Mouse (Mus musculus) 416B (cell line): ENCODE data around the gene Ier2.

Experiments used
- DNase-seq: peaks from one replicate; pipeline ENCODE4 v3.0.0; 2011; ENCODE audit warnings: low read depth

Ier2 gene

DNA sequence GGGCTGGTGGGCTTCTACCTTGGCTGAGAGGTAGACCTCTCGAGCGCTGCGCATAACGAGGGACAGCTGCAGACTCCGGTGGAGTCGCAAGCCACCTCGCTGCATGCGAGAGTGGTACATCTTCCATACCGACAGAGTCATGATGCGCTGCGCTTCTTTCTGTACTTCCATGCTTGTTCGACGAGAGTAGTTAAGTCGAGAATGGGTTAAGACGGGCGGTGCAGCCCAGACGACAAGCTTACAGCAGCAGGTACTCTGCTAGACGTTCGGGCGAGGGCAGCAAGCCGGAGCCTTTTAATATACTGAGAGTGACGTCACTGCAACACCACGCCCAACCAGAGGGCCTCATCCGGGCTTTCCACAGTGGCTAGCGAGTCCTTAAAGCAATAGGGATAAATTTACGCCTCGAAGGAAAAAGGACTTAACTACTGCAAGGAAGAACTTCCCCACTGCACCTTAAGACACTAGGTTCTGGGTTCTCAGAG lies at the start of gene Ier2:
TSS of gene Ier2 (minus strand) at position 272 of the 485 bp plus-strand sequence.
- peak; percentile 99 for DNase-seq

DNA sequence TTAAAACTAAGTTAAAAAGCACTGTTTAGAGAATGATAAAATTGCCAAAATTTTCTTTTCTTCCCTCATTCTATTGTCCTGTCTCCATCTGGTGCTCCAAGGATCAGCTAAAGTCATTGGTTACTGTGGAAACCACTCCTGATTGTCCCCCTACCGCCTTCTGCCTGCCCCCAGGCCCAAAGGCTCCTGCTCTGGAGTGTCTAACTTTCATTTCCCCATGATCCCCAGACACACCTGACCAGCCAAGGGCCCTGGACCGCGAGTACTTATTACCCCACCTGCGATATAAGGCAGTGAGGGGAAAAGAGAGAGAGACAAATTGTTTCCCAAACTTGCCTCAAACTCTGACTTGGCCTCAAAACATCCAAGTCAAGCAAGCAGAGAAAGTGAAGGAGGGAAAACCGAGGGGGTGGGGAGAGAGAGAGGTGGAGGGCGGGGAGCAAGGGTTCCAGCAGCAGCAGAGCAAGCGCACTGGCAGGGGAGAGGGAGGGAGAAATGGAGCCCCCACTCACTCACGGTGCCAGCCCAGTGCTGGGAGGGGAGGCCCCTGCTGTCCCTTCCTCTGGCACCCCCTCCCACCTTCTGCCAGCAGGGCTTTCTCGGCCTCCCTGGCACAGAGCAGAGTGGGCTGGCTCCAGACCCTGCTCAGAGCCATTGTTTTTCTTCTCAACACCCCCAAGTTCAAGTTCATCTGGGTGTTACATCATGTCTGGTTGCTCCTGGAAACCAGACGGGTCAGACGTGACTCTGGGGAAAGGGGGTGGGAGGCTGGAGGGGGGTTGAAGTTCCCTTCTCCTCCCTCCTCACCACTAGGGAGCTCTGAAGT lies 49.5 kb upstream of the Ier2 start:
- DNase-seq, result peak; percentile 56

DNA sequence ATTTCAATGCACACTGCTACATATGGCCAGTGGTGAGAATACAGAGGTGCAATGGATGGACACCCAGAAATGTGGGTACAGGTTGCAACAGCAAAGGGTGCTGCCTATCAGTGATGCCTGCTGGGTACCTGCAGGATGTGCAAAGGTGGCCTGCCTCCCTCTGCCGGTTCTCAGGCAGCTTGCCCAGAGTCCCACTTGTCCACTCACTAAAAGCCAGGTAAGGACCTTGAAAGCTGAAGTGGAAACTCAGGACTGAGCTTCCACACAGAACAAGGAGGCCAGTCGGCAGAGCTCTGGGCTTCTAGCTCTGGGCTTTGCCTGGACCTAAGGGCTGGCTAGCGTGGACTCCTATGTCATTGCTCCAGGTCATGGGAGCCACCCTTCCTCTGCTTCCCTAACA lies 48.7 kb upstream of the Ier2 start:
- DNase-seq, result no peak

DNA sequence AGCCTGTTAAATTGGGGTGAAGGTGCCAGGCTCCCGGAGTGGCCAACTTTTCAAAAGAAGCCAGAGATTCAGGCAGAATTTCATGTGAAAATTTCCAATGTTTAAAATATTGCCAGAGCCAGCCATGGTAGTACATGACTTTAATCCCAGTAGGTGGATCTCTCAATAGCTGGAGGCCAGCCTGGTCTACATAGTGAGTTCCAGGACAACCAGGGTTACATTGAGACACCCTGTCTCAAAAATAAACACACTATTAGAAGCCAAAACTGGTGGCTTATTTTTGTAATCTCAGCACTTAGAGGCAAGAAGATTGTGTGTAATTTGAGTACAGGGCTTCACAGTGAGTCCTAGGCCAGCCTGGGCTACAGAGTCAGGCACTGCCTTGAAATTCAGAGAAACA lies 47.3 kb upstream of the Ier2 start:
- no peak for DNase-seq

DNA sequence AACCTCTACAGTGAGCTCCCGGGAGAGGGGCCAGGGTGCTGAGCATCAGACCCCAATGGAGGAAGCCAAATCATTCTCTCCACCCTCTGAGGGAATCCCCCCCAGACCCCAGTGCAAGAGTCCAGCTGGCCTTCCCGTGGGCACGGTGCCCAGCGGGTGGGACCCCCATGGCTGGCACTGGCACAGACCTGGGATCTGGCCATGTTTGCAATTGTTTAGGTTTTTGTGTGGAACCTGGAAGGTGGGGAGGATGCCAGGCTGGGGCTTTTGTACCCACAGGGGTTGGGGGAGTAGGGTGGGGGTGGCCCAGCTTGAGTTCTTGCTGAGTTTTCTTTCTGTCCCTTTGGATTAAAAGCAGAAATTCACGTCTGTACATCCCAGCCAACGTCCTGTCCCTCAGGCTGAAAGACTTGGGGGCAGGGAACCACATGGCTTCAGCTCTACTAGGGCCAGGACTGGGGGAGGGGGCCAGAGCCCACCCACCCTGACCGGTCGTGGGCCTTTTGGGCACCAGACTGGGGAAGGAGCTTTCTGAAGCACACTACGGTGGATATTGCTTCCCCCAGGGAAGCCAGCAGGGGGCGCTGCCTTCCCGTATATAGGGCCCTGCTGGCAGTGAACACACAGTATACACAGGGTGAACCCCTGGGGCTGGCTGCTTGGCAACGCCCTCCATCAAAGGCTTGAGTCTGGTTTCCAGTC lies 46.3 kb upstream of the Ier2 start:
- DNase-seq, result peak; percentile 87

DNA sequence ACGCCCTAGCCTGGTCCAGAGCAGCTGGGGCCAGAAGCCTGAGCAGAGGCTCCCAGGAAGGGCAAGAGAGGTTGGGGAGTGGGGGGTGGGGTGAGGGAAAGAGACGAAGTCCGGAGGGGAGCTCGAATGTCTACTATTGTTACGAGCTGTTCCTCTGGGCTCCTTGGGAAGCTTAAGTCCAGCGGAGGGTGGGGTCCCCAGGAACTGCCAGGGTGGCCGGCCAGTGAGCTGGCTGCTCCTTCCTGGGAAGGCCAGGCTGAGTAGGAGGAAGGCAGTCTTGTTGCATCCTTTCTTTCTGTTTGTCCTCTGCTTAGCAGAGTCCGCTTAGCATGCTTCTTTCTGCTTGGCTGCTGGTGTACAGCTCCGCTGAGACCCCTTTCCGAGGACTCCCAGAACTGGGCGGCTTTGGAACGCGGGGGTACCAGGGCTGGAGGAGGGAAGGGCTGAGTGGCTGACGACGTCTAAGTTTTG lies 45.5 kb upstream of the Ier2 start:
- DNase-seq, result no peak

DNA sequence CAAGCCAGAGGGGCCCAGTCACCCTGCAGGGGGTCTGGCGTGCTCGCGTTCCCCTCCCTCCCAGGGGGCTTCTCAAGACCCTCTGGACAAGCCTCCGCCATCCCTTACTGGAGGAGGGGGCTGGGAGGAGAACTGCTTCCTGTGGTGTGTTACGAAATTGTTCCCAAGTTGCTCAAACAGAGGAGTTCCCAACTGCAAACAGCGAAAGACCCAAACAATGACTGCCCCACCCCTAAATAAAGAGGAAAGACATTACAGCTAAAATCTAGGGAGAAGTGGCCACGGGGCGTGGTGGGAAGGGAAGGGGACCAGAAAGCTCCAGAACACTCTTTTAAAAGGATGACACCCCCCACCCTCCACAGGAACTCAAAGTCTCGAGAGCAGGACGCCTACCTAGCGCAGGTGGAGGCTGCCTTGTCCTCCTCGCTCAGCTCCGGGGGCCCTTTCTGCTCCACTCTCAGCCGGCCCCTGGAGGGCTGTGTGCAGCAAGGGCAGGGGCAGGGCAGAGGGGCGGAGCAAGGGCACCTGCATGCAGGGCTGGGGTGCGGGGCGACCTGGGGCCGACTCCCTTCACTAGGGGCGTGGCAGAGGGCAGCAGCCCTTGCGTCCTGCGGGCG lies 44.7 kb upstream of the Ier2 start:
- DNase-seq, result peak; percentile 86

DNA sequence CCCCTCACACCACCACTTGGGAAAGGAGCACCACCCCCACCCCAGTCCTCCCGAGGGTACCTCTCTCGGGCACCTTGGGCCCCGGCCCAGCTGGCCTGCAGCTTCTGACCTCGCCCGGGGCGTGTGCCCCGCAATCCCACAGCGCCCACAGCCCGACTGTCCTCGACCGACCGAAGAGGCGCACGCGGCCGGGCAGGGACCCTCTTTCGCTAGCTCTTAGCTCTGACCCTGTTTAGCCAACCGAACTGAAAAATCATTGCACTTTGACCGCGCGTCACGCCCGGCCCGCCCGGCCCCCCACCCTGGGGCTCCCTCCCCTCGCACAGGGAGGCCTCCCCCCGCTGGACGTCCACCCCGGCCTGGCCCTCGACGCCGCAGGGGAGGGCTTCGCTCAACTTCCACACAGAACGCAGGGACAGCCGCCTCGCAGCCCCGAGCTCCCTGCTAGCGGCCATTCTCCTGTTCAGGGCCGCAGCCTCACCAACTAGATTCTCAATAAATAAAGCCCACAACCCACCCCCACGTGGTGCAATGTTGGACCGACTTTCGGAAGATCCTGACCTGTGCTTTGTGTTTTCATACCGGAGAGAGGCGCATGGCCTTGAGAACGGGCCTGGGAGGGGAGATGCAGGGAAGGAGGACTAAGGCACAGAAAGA lies 44.1 kb upstream of the Ier2 start:
- DNase-seq, result peak; percentile 92

DNA sequence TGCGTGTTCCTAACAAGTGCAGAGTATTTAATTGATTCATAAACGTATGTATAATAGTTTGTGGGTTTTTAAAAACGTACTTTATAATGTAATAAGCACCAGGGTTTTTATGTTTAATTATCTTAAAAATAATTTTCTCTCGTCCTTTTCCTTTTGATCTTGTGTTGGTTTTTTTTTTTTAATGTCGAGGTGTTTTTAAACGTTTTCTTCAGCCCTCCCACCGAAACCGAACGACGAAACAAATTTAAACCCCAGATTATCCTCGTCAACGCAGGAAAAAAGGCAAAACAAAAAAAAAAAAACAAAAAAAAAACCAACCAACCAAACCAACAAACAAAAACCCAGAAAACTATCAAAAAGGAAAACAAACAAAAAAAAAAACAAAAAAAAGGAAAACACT lies 43.3 kb upstream of the Ier2 start:
- DNase-seq, result peak; percentile 61

DNA sequence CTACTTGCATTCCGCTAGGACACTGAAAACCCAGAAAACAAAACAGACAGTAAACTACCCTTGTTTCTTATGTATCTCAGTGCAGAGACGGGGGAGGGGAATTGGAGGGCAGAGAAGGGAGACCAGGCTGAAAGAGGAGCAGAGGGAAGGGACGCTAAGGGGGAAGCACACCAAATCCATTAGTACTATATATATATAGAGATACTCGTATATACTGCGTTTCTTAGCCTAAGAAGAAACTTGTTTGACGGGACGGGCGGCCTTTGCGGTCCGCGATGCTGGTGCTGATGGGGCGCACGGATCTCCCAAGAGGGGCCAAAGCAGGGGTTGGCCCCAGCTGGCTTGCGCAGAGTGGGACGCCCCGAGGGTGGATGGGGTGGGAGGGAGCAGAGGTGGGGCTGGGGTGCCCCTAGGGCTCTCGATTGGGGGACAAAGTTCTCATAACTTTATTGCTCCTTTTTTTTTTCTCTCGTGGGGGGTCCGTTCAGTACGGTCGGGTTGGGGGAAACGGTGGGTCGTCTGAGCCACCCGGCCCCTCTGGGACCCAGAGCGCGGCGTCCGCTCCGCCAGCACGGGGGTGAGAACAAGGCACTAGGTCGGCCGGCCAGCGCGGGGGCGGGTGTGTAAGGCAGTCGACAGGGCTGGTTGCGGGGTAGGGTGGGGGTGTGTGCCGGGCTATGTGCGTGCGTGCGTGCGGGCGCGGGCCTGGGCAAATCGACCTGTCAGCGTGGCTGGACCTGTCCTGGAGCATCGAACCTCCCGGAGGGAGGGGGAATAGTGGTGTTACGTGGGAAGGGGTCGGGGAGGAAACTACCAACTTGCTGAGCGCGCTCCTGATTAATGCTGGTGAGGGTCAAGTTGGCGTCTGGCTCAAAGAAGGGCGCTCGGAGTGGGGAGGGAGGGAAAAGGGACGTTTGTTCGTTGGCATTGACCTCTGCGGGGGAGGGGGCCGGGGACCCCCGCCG lies 42.5 kb upstream of the Ier2 start:
- DNase-seq, result peak; percentile 87

DNA sequence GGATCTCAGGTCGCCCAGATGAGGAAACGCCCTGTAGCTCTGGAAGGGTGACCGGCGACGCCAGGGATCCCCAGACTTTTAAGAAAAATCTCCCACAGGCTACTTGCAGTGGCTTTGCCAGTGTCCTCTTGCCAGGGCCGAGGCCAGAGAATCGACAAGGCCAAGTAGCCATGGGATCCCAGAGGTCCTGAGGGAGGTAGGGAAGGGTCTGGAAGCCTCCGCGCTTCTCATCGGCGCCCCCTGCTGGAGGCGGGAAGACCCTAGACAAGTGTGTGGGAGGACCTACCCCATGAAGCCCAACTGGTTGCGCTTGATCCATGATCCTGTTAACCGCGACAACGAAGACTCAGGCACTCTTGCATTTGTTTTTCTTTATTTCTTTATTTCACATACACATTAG lies 41.7 kb upstream of the Ier2 start:
- DNase-seq, result peak; percentile 93

DNA sequence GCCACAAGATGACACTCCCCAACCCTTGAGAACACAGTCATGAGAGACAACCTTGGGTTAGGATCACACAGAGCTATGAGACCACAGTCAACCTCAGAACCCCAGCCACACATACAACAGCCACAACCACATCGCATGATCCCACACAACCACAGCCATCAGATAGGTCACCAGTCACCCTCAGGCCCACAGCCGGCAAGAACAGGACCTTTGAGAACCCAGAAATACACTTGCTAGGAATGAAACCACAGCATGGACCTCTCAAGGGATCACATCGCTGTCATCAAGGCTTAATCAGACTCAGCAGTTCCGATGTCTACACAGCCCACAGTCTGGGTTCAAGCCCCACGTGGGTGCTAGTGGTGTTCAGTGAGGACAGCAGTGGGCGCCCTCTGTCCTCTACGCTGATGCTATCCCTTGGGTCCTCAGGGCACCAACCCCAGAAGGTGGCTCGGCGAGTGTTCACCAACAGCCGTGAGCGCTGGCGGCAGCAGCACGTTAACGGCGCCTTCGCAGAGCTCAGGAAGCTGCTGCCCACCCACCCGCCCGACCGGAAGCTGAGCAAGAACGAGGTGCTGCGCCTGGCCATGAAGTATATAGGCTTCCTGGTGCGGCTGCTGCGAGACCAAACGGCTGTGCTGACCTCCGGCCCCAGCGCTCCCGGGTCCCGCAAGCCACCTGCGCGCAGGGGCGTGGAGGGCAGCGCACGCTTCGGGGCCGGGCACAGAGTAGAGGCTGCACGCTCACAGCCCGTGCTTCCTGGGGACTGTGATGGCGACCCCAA lies 41.0 kb upstream of the Ier2 start:
- DNase-seq, result peak; percentile 95

DNA sequence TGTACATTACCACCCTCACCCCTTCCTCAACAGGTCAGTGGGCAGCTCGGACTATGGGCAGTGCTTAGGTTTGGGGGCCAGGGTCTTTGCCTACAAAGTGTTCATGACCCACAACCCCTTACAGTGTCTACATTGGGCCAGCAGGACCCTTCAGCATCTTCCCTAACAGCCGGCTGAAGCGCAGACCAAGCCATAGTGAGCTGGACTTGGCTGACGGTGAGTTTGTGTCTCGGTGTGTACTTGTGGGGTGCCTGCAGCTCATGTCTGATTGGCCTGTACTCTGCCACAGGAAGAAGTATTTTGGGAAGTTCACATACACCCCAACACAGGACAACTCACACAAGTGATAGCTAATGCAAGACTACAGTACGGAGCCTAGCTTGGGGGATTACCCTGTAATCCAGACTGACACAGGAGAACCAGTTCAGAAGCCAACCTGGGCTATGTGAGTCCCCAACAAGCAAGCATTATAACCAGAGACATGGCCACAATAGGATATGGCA lies 40.4 kb upstream of the Ier2 start:
- DNase-seq, result no peak

DNA sequence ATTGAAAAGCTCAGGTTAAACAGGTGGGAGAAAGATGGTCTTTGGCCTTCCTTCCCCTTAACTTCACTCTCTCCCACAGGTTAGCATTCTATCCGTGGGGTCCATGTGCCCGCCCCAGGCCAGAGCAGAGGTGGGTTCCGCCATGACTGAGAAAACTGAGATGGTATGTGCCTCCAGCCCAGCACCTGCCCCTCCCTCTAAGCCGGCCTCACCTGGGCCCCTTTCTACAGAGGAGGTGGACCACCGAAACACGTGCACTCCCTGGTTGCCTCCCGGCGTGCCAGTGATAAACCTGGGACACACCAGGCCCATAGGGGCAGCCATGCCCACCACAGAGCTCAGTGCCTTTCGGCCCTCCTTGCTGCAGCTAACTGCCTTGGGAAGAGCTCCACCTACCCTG lies 39.9 kb upstream of the Ier2 start:
- no peak for DNase-seq

DNA sequence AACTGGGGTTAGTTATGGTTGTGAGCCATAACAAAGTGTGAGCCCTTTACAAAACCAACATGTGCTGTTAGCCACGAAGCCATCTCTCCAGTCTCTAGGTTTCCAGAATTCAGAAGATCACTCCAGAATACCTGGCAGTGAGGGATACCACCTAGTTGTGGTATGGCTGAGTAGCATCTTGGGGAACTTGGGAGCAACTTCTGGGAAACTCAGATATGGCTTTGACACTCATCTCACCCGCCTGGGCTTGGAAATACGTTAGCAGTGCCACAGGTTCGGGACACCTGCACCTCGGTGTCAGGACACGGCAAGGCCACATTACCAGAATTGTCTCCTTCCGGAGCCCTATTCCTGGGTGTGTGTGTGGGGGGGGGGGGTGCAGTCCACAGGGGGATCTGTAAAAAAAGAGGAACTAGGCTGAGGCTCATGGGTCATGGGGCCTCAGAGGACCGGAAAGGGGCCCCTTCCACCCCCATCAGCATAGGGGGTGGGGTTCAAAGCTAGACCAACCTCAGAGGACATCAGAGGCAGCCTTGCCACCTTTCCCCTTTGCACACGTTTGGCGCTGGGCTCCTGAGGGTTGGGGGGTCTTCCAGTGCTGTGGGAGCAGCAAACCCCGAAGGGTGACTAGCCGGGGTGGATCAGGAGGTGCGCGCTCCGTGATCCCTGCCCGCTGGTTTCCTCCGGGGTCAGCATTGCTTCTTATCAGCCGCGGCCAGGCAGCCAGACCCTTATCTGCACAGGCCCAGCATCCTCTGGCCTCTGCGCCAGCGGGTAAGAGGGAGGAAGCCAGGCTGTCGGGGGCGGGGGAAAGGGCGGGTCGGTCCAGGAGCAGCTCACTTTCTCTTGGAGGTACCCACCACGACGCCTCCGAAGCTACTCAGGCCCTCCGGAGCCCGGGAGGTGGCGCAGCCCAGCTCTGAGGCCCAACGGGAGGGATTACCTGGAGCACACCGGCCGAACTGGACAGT lies 38.6 kb upstream of the Ier2 start, which contains the start of gene Lyl1:
TSS of gene Lyl1 (plus strand) at position 517 of the 971 bp plus-strand sequence.
- DNase-seq, result peak; percentile 100

DNA sequence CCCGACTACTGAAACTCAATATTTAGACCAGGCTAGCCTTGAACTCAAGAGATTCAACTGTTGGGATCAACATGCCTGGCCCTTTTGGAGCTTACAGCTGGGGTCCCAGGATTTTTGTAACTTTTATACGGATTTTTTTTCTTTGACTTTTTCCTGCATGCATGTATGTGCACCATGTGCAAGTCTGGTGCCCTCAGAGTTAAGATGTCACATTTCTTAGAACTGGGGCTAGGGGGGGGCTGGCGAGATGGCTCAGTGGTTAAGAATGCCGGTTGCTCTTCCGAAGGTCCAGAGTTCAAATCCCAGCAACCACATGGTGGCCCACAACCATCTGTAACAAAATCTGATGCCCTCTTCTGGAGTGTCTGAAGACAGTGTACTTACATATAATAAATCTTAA lies 37.9 kb upstream of the Ier2 start:
- DNase-seq, result peak; percentile 75

DNA sequence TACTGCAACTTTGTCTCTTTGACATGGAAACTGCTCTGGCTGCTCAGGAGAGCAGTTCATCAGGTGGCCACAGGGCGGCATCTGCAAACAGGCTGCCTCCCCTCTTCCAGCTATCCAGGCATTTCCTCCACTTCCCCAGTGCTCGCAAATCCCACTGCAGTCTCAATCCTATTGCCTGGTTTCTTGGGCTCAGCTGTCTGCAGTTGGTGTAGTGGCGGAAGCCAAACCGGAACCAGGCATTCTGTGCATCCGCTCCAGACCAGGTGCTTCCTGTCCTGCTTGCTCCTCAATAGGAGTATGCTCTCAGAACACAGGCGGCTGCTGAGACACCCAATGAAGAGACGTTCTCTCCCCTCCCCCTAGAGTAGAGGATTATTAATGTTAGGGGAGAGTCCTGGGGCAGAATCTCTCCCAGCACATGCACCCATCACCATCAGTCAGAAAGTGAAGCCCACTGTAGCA lies 37.2 kb upstream of the Ier2 start:
- DNase-seq, result peak; percentile 99

DNA sequence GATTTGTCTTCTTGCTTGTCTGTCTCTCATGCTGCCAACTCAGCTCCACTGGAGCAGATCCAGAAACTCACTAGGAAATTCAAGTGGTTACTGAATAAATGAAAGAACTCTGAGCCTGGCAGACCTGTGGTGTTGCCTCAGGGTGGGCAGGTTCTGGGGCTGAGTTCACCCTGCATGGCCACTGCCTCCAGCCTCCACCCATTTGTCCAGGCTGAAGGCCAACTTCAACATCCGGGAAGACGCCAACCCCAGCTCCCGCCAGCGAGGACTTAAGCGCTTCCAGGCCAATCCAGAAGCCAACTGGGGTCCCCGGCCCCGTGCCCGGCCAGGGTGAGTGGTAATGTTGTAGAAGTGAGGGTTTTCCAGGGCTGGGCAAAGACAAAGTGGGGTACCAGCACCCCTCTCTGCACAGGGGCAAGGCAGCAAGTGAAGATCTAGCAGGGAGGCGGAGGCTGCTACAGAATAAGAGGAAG lies 36.3 kb upstream of the Ier2 start:
- DNase-seq, result peak; percentile 49
